Mouse (Mus musculus): ENCODE data around the gene Atp10a. TPM values are rescaled to one million over a fixed set of nuclear protein-coding genes. Genes with fewer than 3 reads are reported as not detected.

Atp10a gene
- polyA plus RNA-seq, 2 experiments: 3.0 to 6.6 TPM

DNA sequence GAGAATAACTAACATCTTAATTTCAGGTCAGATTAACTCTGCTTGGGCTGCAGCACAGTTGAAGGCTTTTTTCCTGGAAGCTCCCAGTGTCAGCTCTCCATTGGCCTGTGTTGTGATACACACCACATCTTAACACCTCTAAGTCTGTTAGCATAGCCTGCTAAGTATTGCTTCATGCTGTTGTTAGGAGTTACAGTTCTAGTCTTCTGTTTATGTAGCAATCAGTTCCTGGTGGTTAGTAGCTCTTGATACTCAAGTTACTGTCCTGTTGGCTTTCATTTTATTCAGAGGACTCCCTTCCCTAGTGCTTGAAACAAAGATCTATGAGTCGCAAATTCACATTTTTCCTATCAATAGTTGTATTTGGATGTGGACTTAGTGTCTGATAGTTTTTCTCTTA lies 39.7 kb downstream of the Atp10a start:
- Histone ChIP-seq H3K9ac (ENCODE audit: low read depth, low read length, severe bottlenecking) (no peak overlapping the region), H3K9me3 (ENCODE audit: control insufficient read depth, low read length) (no peaks in the 10 kb centered on the region), H3K4me3 (replicated peaks; ENCODE audit: low read length) (no peak overlapping the region), H3K36me3 (ENCODE audit: control insufficient read depth, insufficient read depth, low read length) (no peaks in the 10 kb centered on the region), H3K27ac (replicated peaks; ENCODE audit: low read depth, low read length) (no peak overlapping the region), H3K4me2 (replicated peaks; ENCODE audit: low read depth, low read length, severe bottlenecking) (no peak overlapping the region), H3K4me1 (ENCODE audit: control insufficient read depth, insufficient read depth, low read length) (peaks cover 19% of the 10 kb centered on the region), H3K27me3 (ENCODE audit: control insufficient read depth, insufficient read depth, low read length) (no peaks in the 10 kb centered on the region)
- no peak for ATAC-seq (ENCODE audit: low FRiP score, low read depth)
- 81% methylated on average over 1 of the region's 1 CpGs for WGBS
- no peak for TF ChIP-seq POLR2A (IDR thresholded peaks at IDR 0.05; ENCODE audit: borderline replicate concordance, extremely low read depth, insufficient read depth, insufficient read length)
- no peak for DNase-seq (ENCODE audit: low spot score)

- TF ChIP-seq POLR2A (IDR thresholded peaks at IDR 0.05; ENCODE audit: borderline replicate concordance, extremely low read depth, insufficient read depth, insufficient read length): no peak
- no peak overlapping the region for H3K4me2 ChIP-seq (replicated peaks; ENCODE audit: low read depth, low read length, severe bottlenecking)
- no peak overlapping the region for H3K9ac ChIP-seq (ENCODE audit: low read depth, low read length, severe bottlenecking)
- H3K9me3 ChIP-seq (ENCODE audit: control insufficient read depth, low read length): no peaks in the 10 kb centered on the region
- H3K27ac ChIP-seq (replicated peaks; ENCODE audit: low read depth, low read length): no peak overlapping the region
- H3K4me3 ChIP-seq (replicated peaks; ENCODE audit: low read length): no peak overlapping the region
- 59% methylated on average over 2 of the region's 2 CpGs for WGBS
- peaks cover 19% of the 10 kb centered on the region for H3K4me1 ChIP-seq (ENCODE audit: control insufficient read depth, insufficient read depth, low read length)
- ATAC-seq (ENCODE audit: low FRiP score, low read depth) (no peak), DNase-seq (ENCODE audit: low spot score) (no peak)
- no peaks in the 10 kb centered on the region for H3K36me3 ChIP-seq (ENCODE audit: control insufficient read depth, insufficient read depth, low read length)
- no peaks in the 10 kb centered on the region for H3K27me3 ChIP-seq (ENCODE audit: control insufficient read depth, insufficient read depth, low read length)
These were observed 41.1 kb downstream of the Atp10a start for GRCm38 (mm10) chr7:58697092-58697491.

- no peaks in the 10 kb centered on the region for H3K27me3 ChIP-seq (ENCODE audit: control insufficient read depth, insufficient read depth, low read length)
- H3K4me1 ChIP-seq (ENCODE audit: control insufficient read depth, insufficient read depth, low read length): 0 out of 2 replicates have a peak, but pooled peaks cover 5% of the 10 kb centered on the region
- no peaks in the 10 kb centered on the region for H3K9me3 ChIP-seq (ENCODE audit: control insufficient read depth, low read length)
- no peak for TF ChIP-seq POLR2A (IDR thresholded peaks at IDR 0.05; ENCODE audit: borderline replicate concordance, extremely low read depth, insufficient read depth, insufficient read length)
- H3K9ac ChIP-seq (ENCODE audit: low read depth, low read length, severe bottlenecking): no peak overlapping the region
- WGBS: 80% methylated on average over 7 of the region's 7 CpGs
- no peak for ATAC-seq (ENCODE audit: low FRiP score, low read depth)
- no peaks in the 10 kb centered on the region for H3K36me3 ChIP-seq (ENCODE audit: control insufficient read depth, insufficient read depth, low read length)
- no peak for DNase-seq (ENCODE audit: low spot score)
- H3K27ac ChIP-seq (replicated peaks; ENCODE audit: low read depth, low read length): no peak overlapping the region
- no peak overlapping the region for H3K4me2 ChIP-seq (replicated peaks; ENCODE audit: low read depth, low read length, severe bottlenecking)
- no peak overlapping the region for H3K4me3 ChIP-seq (replicated peaks; ENCODE audit: low read length)
These were observed 42.9 kb downstream of the Atp10a start for GRCm38 (mm10) chr7:58698738-58699442.

- H3K4me1 ChIP-seq (ENCODE audit: control insufficient read depth, insufficient read depth, low read length): no peaks in the 10 kb centered on the region
- H3K27me3 ChIP-seq (ENCODE audit: control insufficient read depth, insufficient read depth, low read length): no peaks in the 10 kb centered on the region
- H3K9ac ChIP-seq (ENCODE audit: low read depth, low read length, severe bottlenecking): no peak overlapping the region
- DNase-seq (ENCODE audit: low spot score): no peak
- H3K4me3 ChIP-seq (replicated peaks; ENCODE audit: low read length): no peak overlapping the region
- WGBS: 92% methylated on average over 4 of the region's 4 CpGs
- no peak overlapping the region for H3K27ac ChIP-seq (replicated peaks; ENCODE audit: low read depth, low read length)
- H3K9me3 ChIP-seq (ENCODE audit: control insufficient read depth, low read length): no peaks in the 10 kb centered on the region
- H3K4me2 ChIP-seq (replicated peaks; ENCODE audit: low read depth, low read length, severe bottlenecking): no peak overlapping the region
- ATAC-seq (ENCODE audit: low FRiP score, low read depth): no peak
- H3K36me3 ChIP-seq (ENCODE audit: control insufficient read depth, insufficient read depth, low read length): no peaks in the 10 kb centered on the region
- TF ChIP-seq POLR2A (IDR thresholded peaks at IDR 0.05; ENCODE audit: borderline replicate concordance, extremely low read depth, insufficient read depth, insufficient read length): no peak
These were observed 45.3 kb downstream of the Atp10a start for GRCm38 (mm10) chr7:58701311-58701710.

DNA sequence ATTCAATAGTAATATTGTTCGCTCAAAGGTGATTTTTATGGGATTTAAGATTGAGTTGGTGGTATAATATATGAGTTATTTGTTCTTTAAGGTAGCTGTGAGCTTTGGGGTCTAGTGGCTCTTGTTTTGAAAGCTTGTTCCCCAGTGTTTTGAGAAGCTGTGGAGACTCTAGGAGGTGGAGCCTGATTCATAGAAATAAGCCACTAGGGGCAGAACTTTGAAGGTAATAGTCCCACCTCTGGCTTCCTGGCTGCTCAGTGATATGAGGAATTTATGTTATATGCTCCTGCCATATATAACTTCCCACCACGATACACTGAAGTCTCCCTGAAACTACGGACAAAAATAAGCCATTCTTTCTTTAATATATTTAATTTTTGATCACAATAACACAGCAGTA lies 49.2 kb downstream of the Atp10a start:
- WGBS: 84% methylated on average over 3 of the region's 3 CpGs
- Histone ChIP-seq H3K4me2 (replicated peaks; ENCODE audit: low read depth, low read length, severe bottlenecking) (no peak overlapping the region), H3K9ac (ENCODE audit: low read depth, low read length, severe bottlenecking) (no peak overlapping the region), H3K9me3 (ENCODE audit: control insufficient read depth, low read length) (no peaks in the 10 kb centered on the region), H3K27me3 (ENCODE audit: control insufficient read depth, insufficient read depth, low read length) (no peaks in the 10 kb centered on the region), H3K4me1 (ENCODE audit: control insufficient read depth, insufficient read depth, low read length) (no peaks in the 10 kb centered on the region), H3K27ac (replicated peaks; ENCODE audit: low read depth, low read length) (no peak overlapping the region), H3K36me3 (ENCODE audit: control insufficient read depth, insufficient read depth, low read length) (no peaks in the 10 kb centered on the region), H3K4me3 (replicated peaks; ENCODE audit: low read length) (no peak overlapping the region)
- no peak for TF ChIP-seq POLR2A (IDR thresholded peaks at IDR 0.05; ENCODE audit: borderline replicate concordance, extremely low read depth, insufficient read depth, insufficient read length)
- DNase-seq (ENCODE audit: low spot score): no peak
- no peak for ATAC-seq (ENCODE audit: low FRiP score, low read depth)

Data from limb, embryonic 14.5 days (tissue).